Mouse (Mus musculus) lung, adult 2 months (tissue): ENCODE data around the gene Mdm1. TPM values are rescaled to one million over a fixed set of nuclear protein-coding genes. Genes with fewer than 3 reads are reported as not detected.
"Not testable (repeated sequence)": the region's sequence is repeated elsewhere in the genome, so short reads cannot be mapped to it uniquely, and the experiment has no call there.

Source experiments
- DNase-seq: peaks from one replicate; pipeline ENCODE4 v3.0.0; 2022
- H3K4me1 ChIP-seq: fragments of 200-500 bp; 2 replicates; pipeline ENCODE4 v1.6.1; 2011; ENCODE audit warnings: low read length; ENCODE audit not compliant: control insufficient read depth, insufficient read depth
- H3K4me3 ChIP-seq: fragments of 200-500 bp; replicated peaks from 2 replicates; pipeline ENCODE3; 2011; ENCODE audit warnings: low read depth, mild to moderate bottlenecking, control low read depth, low read length; ENCODE audit errors: extremely low read depth
- CTCF ChIP-seq: fragments of 200-500 bp; IDR thresholded peaks from 2 replicates; pipeline ENCODE4 v1.5.1; 2011; ENCODE audit warnings: mild to moderate bottlenecking, low read length, control low read depth; ENCODE audit not compliant: insufficient read depth
- POLR2A ChIP-seq: fragments of 200-500 bp; IDR thresholded peaks from 2 replicates; pipeline ENCODE4 v1.6.1; 2011; ENCODE audit warnings: low read depth, mild to moderate bottlenecking, control low read depth, low read length, borderline replicate concordance; ENCODE audit errors: extremely low read depth
- WGBS: fragments of 180-500 bp; shearing (Covaris S2); methylation state at CpG from one replicate; pipeline ENCODE4 v1.1.7; 2018; 5-methylcytosine and 5-hydroxymethylcytosine counted together
- polyA plus RNA-seq: library from polyadenylated mRNA; depleted of rRNA; stranded (reverse); fragments of >200 nt; gene quantifications from 2 replicates; pipeline ENCODE4 v1.2.3, GENCODE M21; 2012

Gene Mdm1
- polyA plus RNA-seq, 1 experiment, result 8.4 TPM

DNA sequence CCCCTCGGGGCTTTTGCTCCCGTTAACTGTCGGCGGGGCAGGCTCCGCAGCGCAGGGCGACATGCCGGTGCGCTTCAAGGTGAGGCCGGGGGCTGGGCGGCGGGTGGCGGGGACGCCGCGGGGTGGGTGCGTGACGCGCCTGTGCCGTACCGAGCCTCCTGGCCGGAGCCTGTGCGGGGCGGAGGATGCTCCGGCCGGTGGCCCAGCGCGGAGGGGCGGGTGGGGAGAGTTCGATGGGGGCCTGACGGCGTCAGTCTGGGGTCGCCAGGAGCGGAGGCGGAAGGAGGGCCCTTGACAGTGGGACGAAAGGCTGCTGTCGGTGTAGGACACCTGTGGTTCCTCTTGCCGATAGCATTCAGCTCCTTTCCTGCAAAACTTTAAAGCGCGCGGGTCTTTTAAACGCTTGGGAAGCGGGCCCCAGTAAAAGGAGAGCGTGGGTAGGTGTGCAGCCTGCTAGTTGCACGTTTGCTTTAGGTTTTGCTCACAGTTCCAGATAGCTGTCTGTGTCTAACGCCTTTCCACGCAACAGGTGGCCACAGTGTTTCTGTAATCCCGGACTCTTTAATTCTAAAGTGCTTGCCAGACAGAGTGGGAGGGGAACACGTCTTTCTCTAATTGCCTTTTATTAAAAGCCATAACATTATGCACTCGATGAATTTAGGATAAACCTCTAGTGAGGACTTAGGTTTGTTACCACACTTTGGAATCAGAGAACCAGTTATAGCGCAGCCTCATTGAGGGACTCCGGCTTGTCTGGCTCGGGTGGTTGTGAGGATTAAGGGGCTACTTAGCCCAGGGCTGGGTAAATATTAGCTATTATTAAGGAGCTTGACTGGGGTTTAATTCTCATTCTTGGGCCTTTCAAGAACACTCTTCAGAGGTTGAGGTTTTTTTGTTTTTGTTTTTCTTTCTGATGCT is 532 bp downstream of the Mdm1 start:
- Histone ChIP-seq H3K4me3 (peak overlapping the region; percentile 72), H3K4me1 (no peaks in the 10 kb centered on the region; the same call in 1 of the 2 replicates)
- 4% methylated on average over 52 of the region's 53 CpGs for WGBS
- TF ChIP-seq CTCF (no peak), POLR2A (no peak)
- DNase-seq, result no peak

DNA sequence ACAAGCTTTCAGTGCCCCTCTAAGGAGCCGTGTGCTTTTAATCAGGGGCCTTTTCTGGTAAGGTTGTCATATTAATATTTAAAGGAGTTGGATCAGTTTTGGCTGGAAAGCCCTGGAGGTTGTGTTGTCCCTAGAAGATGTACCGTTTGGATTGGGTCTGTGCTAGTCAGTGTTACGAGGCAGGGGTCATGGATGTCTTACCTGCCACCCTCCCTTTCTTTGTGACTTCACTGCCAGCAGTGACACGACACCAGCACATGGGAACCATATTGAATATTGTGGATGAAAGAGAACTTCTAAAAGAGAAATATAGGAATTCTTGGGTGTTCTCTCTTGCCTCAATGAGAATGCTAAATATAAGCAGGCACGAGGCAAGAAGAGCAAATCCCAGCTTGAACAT is 7.8 kb downstream of the Mdm1 start:
- TF ChIP-seq CTCF (no peak), POLR2A (no peak)
- Histone ChIP-seq H3K4me3 (no peak overlapping the region), H3K4me1 (no peaks in the 10 kb centered on the region)
- no peak for DNase-seq
- 91% methylated on average over 5 of the region's 5 CpGs for WGBS

DNA sequence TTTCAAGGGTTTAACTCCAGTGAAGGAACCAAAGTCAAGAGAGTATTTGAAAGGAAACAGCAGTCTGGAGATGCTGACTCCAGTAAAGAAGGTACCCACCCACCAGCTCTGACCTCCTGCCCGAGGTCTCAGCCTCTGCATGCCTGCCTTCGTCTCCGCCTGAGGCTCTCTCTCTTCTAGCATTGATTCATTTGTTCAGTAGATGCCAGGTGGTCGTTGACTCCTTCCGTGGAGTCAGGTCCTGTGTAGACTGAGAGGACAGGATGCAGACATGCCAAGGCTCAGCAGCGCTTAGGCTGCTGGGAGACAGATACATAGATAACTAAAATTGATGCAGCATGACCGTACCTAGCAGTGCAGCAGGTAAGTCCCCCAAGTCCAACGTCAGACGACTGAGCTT is 9.3 kb downstream of the Mdm1 start:
- no peak for DNase-seq
- TF ChIP-seq POLR2A (no peak), CTCF (no peak)
- Histone ChIP-seq H3K4me3 (no peak overlapping the region), H3K4me1 (no peaks in the 10 kb centered on the region)
- WGBS, result 88% methylated on average over 9 of the region's 9 CpGs

DNA sequence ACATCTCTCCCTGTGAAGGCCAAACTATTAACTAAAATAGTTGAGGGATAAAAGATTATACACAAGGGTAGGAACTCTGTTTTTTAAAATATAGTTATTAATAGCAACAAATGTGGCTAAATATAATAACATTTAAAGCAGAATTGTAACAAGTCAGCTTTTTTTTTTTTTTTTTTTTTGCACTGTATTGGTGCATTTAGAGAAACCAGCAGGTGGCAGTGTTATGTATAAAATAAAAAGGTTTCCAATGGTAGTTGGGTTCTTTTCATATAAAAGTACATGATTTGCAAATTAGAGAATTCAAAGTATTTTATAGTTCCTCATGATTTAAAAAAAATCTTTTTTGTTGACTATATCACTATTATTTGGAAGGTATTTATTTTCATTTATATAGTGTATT is 14.3 kb downstream of the Mdm1 start:
- TF ChIP-seq POLR2A (no peak), CTCF (no peak)
- Histone ChIP-seq H3K4me1 (no peaks in the 10 kb centered on the region), H3K4me3 (no peak overlapping the region)
- no peak for DNase-seq

DNA sequence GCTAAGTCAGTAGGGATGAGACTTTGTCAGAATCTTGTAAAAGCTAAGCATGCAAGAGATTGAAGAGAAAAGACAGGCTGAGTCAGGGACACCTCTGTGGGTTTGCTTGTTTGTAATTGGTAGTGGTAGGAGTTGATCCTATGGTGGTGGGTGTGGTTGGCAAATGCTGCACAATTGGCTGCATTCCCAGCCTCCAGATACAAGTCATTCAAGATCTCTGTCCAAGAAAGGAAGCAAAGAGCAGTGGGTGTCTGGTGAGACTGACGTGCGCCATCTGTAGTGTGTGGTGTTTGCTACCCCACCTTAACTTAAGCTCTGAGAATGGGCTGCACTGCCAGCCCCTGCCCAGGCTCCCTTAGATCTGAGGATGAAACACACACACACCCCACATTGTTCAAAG is 19.5 kb downstream of the Mdm1 start:
- Histone ChIP-seq H3K4me3 (no peak overlapping the region), H3K4me1 (no peaks in the 10 kb centered on the region)
- WGBS, result 62% methylated on average over 2 of the region's 2 CpGs
- TF ChIP-seq POLR2A (no peak), CTCF (no peak)
- DNase-seq, result no peak

DNA sequence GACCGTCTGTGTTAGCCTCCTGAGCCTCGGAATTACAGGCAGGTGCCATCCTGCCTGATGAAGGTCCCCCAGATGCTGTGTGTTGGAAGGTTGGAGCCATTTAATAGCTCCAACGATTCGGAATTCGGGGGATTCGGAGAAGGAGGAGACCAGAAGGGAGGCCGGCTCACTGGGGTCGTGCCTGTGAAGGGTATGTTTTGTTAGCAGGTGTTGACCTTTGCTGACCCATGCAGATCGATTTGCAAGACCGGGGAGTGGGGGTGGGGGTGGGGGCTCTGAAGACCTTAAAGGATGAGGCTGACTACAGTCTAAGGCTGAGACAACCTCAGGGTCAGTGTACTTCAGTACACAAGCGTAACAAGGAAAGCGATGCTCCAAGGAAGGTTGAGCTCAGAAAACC is 27.6 kb downstream of the Mdm1 start:
- Histone ChIP-seq H3K4me3 (no peak overlapping the region), H3K4me1 (no peaks in the 10 kb centered on the region; the same call in 1 of the 2 replicates)
- 79% methylated on average over 12 of the region's 12 CpGs for WGBS
- TF ChIP-seq POLR2A (no peak), CTCF (no peak)
- DNase-seq, result no peak

DNA sequence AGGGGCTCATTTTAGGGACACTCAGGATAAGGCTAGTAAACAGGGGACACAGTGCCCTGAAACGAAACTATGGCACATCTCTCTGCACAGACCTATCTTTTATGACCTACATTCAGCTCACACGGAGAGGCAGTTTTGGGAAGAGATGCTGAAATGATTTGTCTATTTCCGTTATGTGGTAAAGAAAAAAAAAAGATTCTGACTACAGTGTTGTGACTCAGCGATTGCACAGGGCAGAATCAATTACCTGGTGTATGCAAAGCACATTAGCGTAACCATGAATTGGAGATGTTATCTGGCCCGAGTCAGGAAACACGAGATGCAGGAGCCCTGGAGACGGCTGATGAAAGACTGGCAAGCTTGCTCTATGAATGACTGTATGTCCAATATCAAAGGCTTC is 30.8 kb downstream of the Mdm1 start:
- no peak for TF ChIP-seq POLR2A
- no peak for TF ChIP-seq CTCF
- no peak for DNase-seq
- no peaks in the 10 kb centered on the region; the same call in 1 of the 2 replicates for H3K4me1 ChIP-seq
- no peak overlapping the region for H3K4me3 ChIP-seq
- 70% methylated on average over 8 of the region's 8 CpGs for WGBS

DNA sequence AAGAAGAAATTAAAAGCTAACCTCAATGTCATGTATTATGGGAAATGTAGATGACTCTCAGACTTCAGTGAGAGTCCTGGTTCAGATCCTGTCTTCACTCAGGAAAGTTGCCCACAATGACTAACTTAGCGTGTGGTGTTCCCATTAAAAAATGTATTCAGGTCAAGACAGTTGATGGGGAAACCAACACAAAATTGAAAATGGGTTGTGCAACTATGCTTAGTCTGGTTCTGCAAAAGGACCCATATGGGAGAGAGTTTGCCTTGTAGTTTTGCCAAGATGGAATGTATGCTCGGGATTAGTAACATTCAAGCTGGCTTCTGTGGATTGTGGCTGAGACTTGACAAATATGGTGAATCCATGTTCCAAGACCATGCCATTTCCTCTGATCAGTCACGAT is 31.3 kb downstream of the Mdm1 start:
- TF ChIP-seq CTCF (no peak), POLR2A (no peak)

DNA sequence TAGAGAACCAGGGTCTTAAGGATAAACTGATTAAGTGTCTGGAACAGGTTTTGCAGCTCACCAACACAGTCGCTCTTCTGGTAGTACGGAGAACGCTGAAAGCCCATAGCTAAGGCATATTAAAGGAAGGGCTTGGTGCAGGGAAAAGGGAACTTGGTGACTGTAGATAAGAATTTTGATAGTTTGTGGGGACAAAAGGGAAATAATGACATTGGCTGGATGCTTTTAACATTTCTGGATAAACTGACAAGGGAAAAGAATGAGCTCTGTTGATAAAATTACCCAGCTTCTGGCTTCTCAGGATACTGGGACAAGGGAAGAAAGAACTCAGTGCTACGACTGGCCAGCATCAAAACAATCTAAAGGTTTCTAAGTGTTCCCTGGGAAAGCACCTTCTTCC is 33.9 kb downstream of the Mdm1 start:
- WGBS, result 71% methylated on average over 4 of the region's 4 CpGs
- DNase-seq, H3K4me3 ChIP-seq, H3K4me1 ChIP-seq: not testable (repeated sequence)

More for the DNA sequence above, 31.3 kb downstream of the Mdm1 start:
- no peak for DNase-seq
- Histone ChIP-seq H3K4me1 (no peaks in the 10 kb centered on the region; the same call in 1 of the 2 replicates), H3K4me3 (no peak overlapping the region)
- WGBS, result 85% methylated on average over 3 of the region's 3 CpGs

DNA sequence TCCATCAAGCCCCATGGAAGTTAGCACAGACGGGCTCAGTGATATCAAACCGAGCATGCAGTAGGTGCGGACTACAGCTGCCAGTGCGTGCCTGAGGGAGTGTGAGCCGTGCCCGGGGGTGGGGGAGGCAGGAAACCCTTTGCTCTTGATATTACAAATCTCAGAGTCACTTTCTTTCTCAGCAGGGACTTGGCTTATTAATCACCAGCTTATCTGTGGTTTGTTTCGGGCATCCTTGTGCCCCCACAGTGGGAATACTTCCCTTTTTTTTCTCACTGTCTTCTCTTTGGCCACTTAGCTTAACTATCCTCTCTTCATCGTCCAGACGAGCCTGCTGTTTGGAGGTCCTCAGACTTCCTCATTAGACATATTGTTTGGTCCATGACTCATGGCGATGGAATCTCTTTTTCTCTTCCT is 37.1 kb downstream of the Mdm1 start:
- TF ChIP-seq CTCF (no peak), POLR2A (no peak)
- 55% methylated on average over 10 of the region's 10 CpGs for WGBS
- Histone ChIP-seq H3K4me1 (no peaks in the 10 kb centered on the region), H3K4me3 (no peak overlapping the region)
- no peak for DNase-seq
